Mouse (Mus musculus): Measurements from ENCODE around the gene Cdk14.

DNA sequence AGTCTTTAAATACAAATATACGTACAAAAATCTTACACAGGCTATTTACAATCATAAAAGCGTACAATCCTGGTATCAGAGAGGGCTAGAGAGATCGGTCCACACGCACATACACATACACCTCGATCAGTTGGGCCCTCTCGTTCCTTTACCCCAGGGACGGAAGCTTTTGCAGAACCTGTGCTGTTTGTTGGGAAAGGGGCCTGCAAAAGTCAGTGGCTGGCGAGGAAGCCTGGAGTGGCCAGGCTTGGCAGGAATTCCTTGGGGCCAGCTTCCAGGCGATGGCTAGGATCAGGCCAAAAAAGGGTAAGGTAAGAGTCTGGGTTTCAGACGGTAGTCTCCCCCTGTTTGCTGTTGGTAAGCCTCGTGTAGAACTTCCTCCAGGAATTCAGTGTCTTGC is 664.8 kb downstream of the Cdk14 start:
- TF ChIP-seq CTCF (IDR thresholded peaks at IDR 0.05; ENCODE audit: insufficient read depth, low read depth, low read length) (no peak), POLR2A (IDR thresholded peaks at IDR 0.05; ENCODE audit: insufficient read depth, low read depth, low read length) (no peak)

All from olfactory bulb, adult 2 months (tissue).